Mouse (Mus musculus) bone marrow macrophage, adult 2 months (primary cell): ENCODE data around the gene Rnf4. TPM values are rescaled to one million over a fixed set of nuclear protein-coding genes. Genes with fewer than 3 reads are reported as not detected.

Experiments
- H3K27ac ChIP-seq: 2 replicates; pipeline ENCODE4 v1.5.1; 2012; ENCODE audit warnings: low read depth, low read length; ENCODE audit not compliant: insufficient read depth
- H3K4me1 ChIP-seq: 2 replicates; pipeline ENCODE4 v1.6.1; 2012; ENCODE audit warnings: low read length; ENCODE audit not compliant: control insufficient read depth, insufficient read depth
- H3K4me3 ChIP-seq: 2 replicates; pipeline ENCODE4 v1.5.1; 2012; ENCODE audit warnings: mild to moderate bottlenecking, low read length, moderate library complexity; ENCODE audit not compliant: insufficient read depth
- CTCF ChIP-seq: IDR thresholded peaks from 2 replicates; pipeline ENCODE4 v1.5.1; 2012; ENCODE audit warnings: low read depth, mild to moderate bottlenecking, low read length, moderate library complexity
- POLR2A ChIP-seq: IDR thresholded peaks from 2 replicates; pipeline ENCODE4 v1.6.1; 2012; ENCODE audit warnings: mild to moderate bottlenecking, low read depth, low read length, borderline replicate concordance
- polyA plus RNA-seq: library from polyadenylated mRNA; stranded (reverse); fragments of >200 nt; gene quantifications from 2 replicates; pipeline ENCODE4 v1.2.4, GENCODE M21; 2012; ENCODE audit not compliant: missing spikeins, insufficient read depth, insufficient read length

Rnf4 gene
- polyA plus RNA-seq, 1 experiment = 66.4 TPM

- Histone ChIP-seq H3K27ac (no peak overlapping the region), H3K4me1 (peaks cover 21% of the 10 kb centered on the region), H3K4me3 (no peak overlapping the region)
- TF ChIP-seq POLR2A = no peak
- TF ChIP-seq CTCF = no peak
Measured at GRCm38 (mm10) chr5:34372141-34372540, 36.1 kb downstream of the Rnf4 start.

GRCm38 (mm10) chr5:34372541-34372940 is 36.5 kb downstream of the Rnf4 start:
- Histone ChIP-seq H3K27ac (no peak overlapping the region), H3K4me1 (peaks cover 22% of the 10 kb centered on the region), H3K4me3 (no peak overlapping the region)
- no peak for TF ChIP-seq CTCF
- no peak for TF ChIP-seq POLR2A

- Histone ChIP-seq H3K27ac (no peak overlapping the region), H3K4me3 (no peak overlapping the region), H3K4me1 (peaks cover 9% of the 10 kb centered on the region)
- TF ChIP-seq CTCF = no peak
Measured at GRCm38 (mm10) chr5:34378787-34379186, 42.7 kb downstream of the Rnf4 start.

GRCm38 (mm10) chr5:34381700-34382099 is 45.6 kb downstream of the Rnf4 start:
- Histone ChIP-seq H3K4me1 (peaks cover 6% of the 10 kb centered on the region; the same call in 1 of the 2 replicates), H3K4me3 (no peak overlapping the region), H3K27ac (no peak overlapping the region)
- no peak for TF ChIP-seq POLR2A
- TF ChIP-seq CTCF = no peak

GRCm38 (mm10) chr5:34385616-34386015 is 49.5 kb downstream of the Rnf4 start:
- Histone ChIP-seq H3K27ac (no peak overlapping the region), H3K4me3 (no peak overlapping the region), H3K4me1 (no peaks in the 10 kb centered on the region; the same call in 1 of the 2 replicates)
- TF ChIP-seq POLR2A (no peak), CTCF (no peak)

GRCm38 (mm10) chr5:34386744-34387143 is 50.7 kb downstream of the Rnf4 start:
- no peak for TF ChIP-seq POLR2A
- no peak for TF ChIP-seq CTCF
- no peaks in the 10 kb centered on the region; the same call in 1 of the 2 replicates for H3K4me1 ChIP-seq
- no peak overlapping the region for H3K4me3 ChIP-seq
- H3K27ac ChIP-seq = no peak overlapping the region

GRCm38 (mm10) chr5:34393251-34393650 is 57.2 kb downstream of the Rnf4 start:
- no peak overlapping the region for H3K4me3 ChIP-seq
- TF ChIP-seq CTCF = no peak
- no peak for TF ChIP-seq POLR2A
- peaks cover 16% of the 10 kb centered on the region for H3K4me1 ChIP-seq
- no peak overlapping the region for H3K27ac ChIP-seq

- no peak for TF ChIP-seq CTCF
- no peak for TF ChIP-seq POLR2A
Measured at GRCm38 (mm10) chr5:34395347-34395746, 59.3 kb downstream of the Rnf4 start.

GRCm38 (mm10) chr5:34395850-34396540 is 59.9 kb downstream of the Rnf4 start:
- Histone ChIP-seq H3K4me1 (peaks cover 21% of the 10 kb centered on the region), H3K27ac (no peak overlapping the region), H3K4me3 (no peak overlapping the region)
- TF ChIP-seq POLR2A (no peak), CTCF (no peak)

More at GRCm38 (mm10) chr5:34395347-34395746, 59.3 kb downstream of the Rnf4 start:
- Histone ChIP-seq H3K27ac (no peak overlapping the region), H3K4me1 (peaks cover 21% of the 10 kb centered on the region), H3K4me3 (no peak overlapping the region)

GRCm38 (mm10) chr5:34397866-34398265 is 61.8 kb downstream of the Rnf4 start:
- Histone ChIP-seq H3K27ac (no peak overlapping the region), H3K4me3 (no peak overlapping the region), H3K4me1 (peaks cover 22% of the 10 kb centered on the region)
- TF ChIP-seq CTCF = no peak
- no peak for TF ChIP-seq POLR2A
